Mouse (Mus musculus): ENCODE measurements around the gene Gm9611. TPM values are rescaled to one million over a fixed set of nuclear protein-coding genes. Genes with fewer than 3 reads are reported as not detected.

Gene Gm9611
- polyA plus RNA-seq (2012; rRNA removed; ENCODE audit: low replicate concordance): not detected in 2 replicates

GRCm38 (mm10) chr14:42297258-42297657, at the start of gene Gm9611:
Gene Gm9611 (minus strand): TSS chr14:42297358.

GRCm38 (mm10) chr14:42309910-42310309, 12.8 kb upstream of the Gm9611 start, which contains the start of gene Gm7995:
Gene Gm7995 (plus strand): TSS chr14:42310210.

GRCm38 (mm10) chr14:42259948-42260347, 37.2 kb downstream of the Gm9611 start, which contains the start of gene Gm17026:
Gene Gm17026 (minus strand): TSS chr14:42260048.

Other genes starting within 250 kb of the Gm9611 start
- gene Gm7951, start 180.0 kb downstream of the Gm9611 start, polyA plus RNA-seq (2012; rRNA removed; ENCODE audit: low replicate concordance): not detected in 2 replicates
- not detected in 2 replicates for gene Gm17027, start 134.7 kb downstream of the Gm9611 start, polyA plus RNA-seq (2012; rRNA removed; ENCODE audit: low replicate concordance)
- gene Gm3573, start 106.6 kb downstream of the Gm9611 start, polyA plus RNA-seq (2012; rRNA removed; ENCODE audit: low replicate concordance): not detected in 2 replicates
- not detected in 2 replicates for gene Gm17026, start 37.3 kb downstream of the Gm9611 start, polyA plus RNA-seq (2012; rRNA removed; ENCODE audit: low replicate concordance)
- not detected in 2 replicates for gene Gm7995, start 12.9 kb upstream of the Gm9611 start, polyA plus RNA-seq (2012; rRNA removed; ENCODE audit: low replicate concordance)
- not detected in 2 replicates for gene Gm8005, start 142.3 kb upstream of the Gm9611 start, polyA plus RNA-seq (2012; rRNA removed; ENCODE audit: low replicate concordance)
- not detected in 2 replicates for gene Gm8011, start 166.5 kb upstream of the Gm9611 start, polyA plus RNA-seq (2012; rRNA removed; ENCODE audit: low replicate concordance)
- not detected in 2 replicates for gene Gm8020, start 205.0 kb upstream of the Gm9611 start, polyA plus RNA-seq (2012; rRNA removed; ENCODE audit: low replicate concordance)
- not detected in 2 replicates for gene Gm8024, start 226.9 kb upstream of the Gm9611 start, polyA plus RNA-seq (2012; rRNA removed; ENCODE audit: low replicate concordance)

All from mammary gland, adult 2 months (tissue).